ENCODE assay signal across 12 mouse cellular contexts in the genomic region with DNA sequence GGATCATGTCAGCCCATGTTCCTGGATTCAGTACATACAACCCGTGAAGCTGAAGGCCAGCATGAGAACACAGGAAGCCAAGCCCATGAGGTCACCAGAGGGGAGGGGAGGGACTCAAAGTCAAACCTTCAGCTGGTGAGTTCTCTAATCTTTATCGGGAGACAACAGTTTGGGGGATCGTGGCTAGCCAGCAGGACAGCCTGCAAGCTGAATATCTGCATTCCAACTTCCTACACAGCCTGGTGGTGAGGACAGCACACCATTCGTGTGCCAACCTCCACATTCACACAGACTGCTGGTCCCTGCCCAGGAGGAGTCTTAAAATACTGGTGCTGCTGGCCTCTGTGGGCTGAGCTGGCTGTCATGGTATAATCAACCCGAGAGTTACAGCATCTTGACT.
DNase-seq lines count a peak whose midpoint lies in the region; ATAC-seq and TF ChIP-seq lines count a peak whose summit lies in the region.
"Had no signal": no experiment of that assay in that cellular context is flagged by ENCODE, and none has a peak within 500 bp of the region (broad histone marks: within the 10 kb centered on the region; RNA-seq: fewer than 3 reads in every experiment).

No protein-coding gene starts in this region.

- peak; percentile 26 to 31 for DNase-seq in layer of hippocampus, adult 18-20 months (ENCODE audit: low spot score in 2 of 2)
- no peak for DNase-seq in layer of hippocampus, postnatal 36 days
- DNase-seq in urinary bladder, postnatal 36 days (ENCODE audit: low spot score in 2 of 2) = no peak
- no peak for DNase-seq in midbrain, postnatal 0 days (ENCODE audit: low spot score)
- DNase-seq: kidney, adult 8-10 months; lung, embryonic 14.5 days had no signal

- no peaks in the 10 kb centered on the region for H3K27me3 ChIP-seq in heart, embryonic 15.5 days
- no peaks in the 10 kb centered on the region for H3K27me3 ChIP-seq in midbrain, postnatal 0 days (ENCODE audit: insufficient read depth, low read length)
- H3K27me3 ChIP-seq: hindbrain, embryonic 13.5 days; limb, embryonic 13.5 days had no signal

- WGBS in heart, embryonic 15.5 days = 14% methylated on average over 5 of the region's 5 CpGs
- WGBS in midbrain, postnatal 0 days = 66% methylated on average over 5 of the region's 5 CpGs

- H3K36me3 ChIP-seq in heart, embryonic 15.5 days = no peaks in the 10 kb centered on the region
- no peaks in the 10 kb centered on the region for H3K36me3 ChIP-seq in midbrain, postnatal 0 days (ENCODE audit: insufficient read depth, low read length)
- H3K36me3 ChIP-seq: hindbrain, embryonic 13.5 days; limb, embryonic 13.5 days had no signal

- H3K4me3 ChIP-seq in heart, embryonic 15.5 days = no peak overlapping the region
- H3K4me3 ChIP-seq in midbrain, postnatal 0 days (ENCODE audit: low read depth, low read length) = no peak overlapping the region
- H3K4me3 ChIP-seq: forebrain, embryonic 13.5 days; hindbrain, embryonic 13.5 days; limb, embryonic 13.5 days had no signal

- ATAC-seq in common myeloid progenitor, adult 5-6 weeks (replicated peaks; ENCODE audit: low read depth, poor library complexity, severe bottlenecking) = peak; percentile 80
- ATAC-seq in heart, embryonic 15.5 days (replicated peaks; ENCODE audit: insufficient number of reproducible peaks, insufficient read depth, low FRiP score, low read depth) = peak; percentile 76
- ATAC-seq in megakaryocyte progenitor cell, adult 5-6 weeks (replicated peaks; ENCODE audit: poor library complexity) = peak; percentile 48
- no peak for ATAC-seq in midbrain, postnatal 0 days (ENCODE audit: low FRiP score)
- ATAC-seq: forebrain, embryonic 13.5 days had no signal

- H3K4me2 ChIP-seq in heart, embryonic 15.5 days = no peak overlapping the region
- H3K4me2 ChIP-seq in midbrain, postnatal 0 days (ENCODE audit: low read depth, low read length, poor library complexity, severe bottlenecking) = no peak overlapping the region
- H3K4me2 ChIP-seq: forebrain, embryonic 13.5 days; hindbrain, embryonic 13.5 days; limb, embryonic 13.5 days; lung, embryonic 14.5 days had no signal

- no peak overlapping the region for H3K9ac ChIP-seq in heart, embryonic 15.5 days
- no peak overlapping the region for H3K9ac ChIP-seq in midbrain, postnatal 0 days (replicated peaks; ENCODE audit: low read length, poor library complexity, severe bottlenecking)
- H3K9ac ChIP-seq: forebrain, embryonic 13.5 days; hindbrain, embryonic 13.5 days; limb, embryonic 13.5 days; lung, embryonic 14.5 days had no signal

- 0 out of 2 replicates have a peak overlapping the region, but pooled peaks have one; percentile 1 for H3K27ac ChIP-seq in heart, embryonic 15.5 days
- no peak overlapping the region for H3K27ac ChIP-seq in midbrain, postnatal 0 days (ENCODE audit: low read depth, low read length)
- H3K27ac ChIP-seq: forebrain, embryonic 13.5 days; hindbrain, embryonic 13.5 days; limb, embryonic 13.5 days had no signal

- no peaks in the 10 kb centered on the region for H3K9me3 ChIP-seq in heart, embryonic 15.5 days (replicated peaks)
- no peaks in the 10 kb centered on the region for H3K9me3 ChIP-seq in midbrain, postnatal 0 days (ENCODE audit: low read length)
- H3K9me3 ChIP-seq: forebrain, embryonic 13.5 days; hindbrain, embryonic 13.5 days; limb, embryonic 13.5 days had no signal

- TF ChIP-seq CTCF in midbrain, postnatal 0 days (IDR thresholded peaks at IDR 0.05) = no peak

- peaks cover 22% of the 10 kb centered on the region for H3K4me1 ChIP-seq in heart, embryonic 15.5 days (replicated peaks)
- peaks cover 4% of the 10 kb centered on the region; the same call in 1 of the 2 replicates for H3K4me1 ChIP-seq in midbrain, postnatal 0 days (ENCODE audit: insufficient read depth, low read length)

Comparison
In these comparisons a context has a peak if more than half of its experiments do, and no peak if none do; other contexts are left out.
1. DNase-seq: peak in layer of hippocampus, adult 18-20 months (2 of 2); none in layer of hippocampus, postnatal 36 days (0 of 2), urinary bladder, postnatal 36 days (0 of 2) and midbrain, postnatal 0 days (single experiment).